Mouse (Mus musculus) hindbrain, postnatal 0 days (tissue): ENCODE results near the gene Telo2. TPM values are rescaled to one million over a fixed set of nuclear protein-coding genes. Genes with fewer than 3 reads are reported as not detected.
A peak's percentile ranks its signal among the peaks of the same experiment; 100 is the strongest.

ENCODE experiments used
- ATAC-seq: fragments of 200-750 bp; cut with Nextera tagmentation; 2 replicates; pipeline ENCODE4 v1.8.0; 2017; ENCODE audit warnings: mild to moderate bottlenecking, moderate TSS enrichment, moderate library complexity
- DNase-seq: peaks from one replicate; pipeline ENCODE4 v3.0.0-alpha.2; 2015; ENCODE audit warnings: low spot score
- H3K27ac ChIP-seq: fragments of 300-500 bp; sonication (generic); 2 replicates; pipeline ENCODE4 v1.5.1; 2014; ENCODE audit warnings: mild to moderate bottlenecking
- H3K27me3 ChIP-seq: fragments of 300-500 bp; sonication (generic); 2 replicates; pipeline ENCODE4 v1.6.1; 2014; ENCODE audit warnings: low read length, mixed read lengths; ENCODE audit not compliant: insufficient read depth
- H3K36me3 ChIP-seq: fragments of 300-500 bp; sonication (generic); 2 replicates; pipeline ENCODE4 v1.6.1; 2014; ENCODE audit warnings: low read length, mixed read lengths; ENCODE audit not compliant: insufficient read depth
- H3K4me1 ChIP-seq: fragments of 300-500 bp; sonication (generic); 2 replicates; pipeline ENCODE4 v1.6.1; 2014; ENCODE audit warnings: antibody characterized with exemption, low read length, mixed read lengths; ENCODE audit not compliant: insufficient read depth
- H3K4me2 ChIP-seq: fragments of 300-500 bp; sonication (generic); 2 replicates; pipeline ENCODE4 v1.6.1; 2014; ENCODE audit warnings: low read depth, mild to moderate bottlenecking, low read length, moderate library complexity, mixed read lengths
- H3K4me3 ChIP-seq: fragments of 300-500 bp; sonication (generic); 2 replicates; pipeline ENCODE4 v1.5.1; 2014; ENCODE audit warnings: low read length
- H3K9ac ChIP-seq: fragments of 300-500 bp; sonication (generic); replicated peaks from 2 replicates; pipeline ENCODE4 v1.6.1; 2014; ENCODE audit warnings: mild to moderate bottlenecking, low read length, moderate library complexity, mixed read lengths
- H3K9me3 ChIP-seq: fragments of 300-500 bp; sonication (generic); 2 replicates; pipeline ENCODE4 v1.6.1; 2016; ENCODE audit warnings: low read length, mixed read lengths
- CTCF ChIP-seq: IDR thresholded peaks from 2 replicates; pipeline ENCODE4 v1.5.1; 2016; ENCODE audit warnings: antibody characterized with exemption, control low read depth, low read depth
- WGBS: fragments of 180-500 bp; shearing (Covaris S2); extraction: QIAGEN DNeasy Blood & Tissue Kit; methylation state at CpG from one replicate; pipeline ENCODE4 v1.1.7; 2014; 5-methylcytosine and 5-hydroxymethylcytosine counted together
- polyA plus RNA-seq: library from polyadenylated mRNA; unstranded; fragments of >200 nt; fragmentation: Nextera tagmentation; extraction: Ambion mirVana; gene quantifications from 2 replicates; pipeline ENCODE4 v1.2.1, GENCODE M21; 2015
- total RNA-seq: library from RNA; depleted of rRNA; stranded (reverse); fragments of >200 nt; gene quantifications from 2 replicates; pipeline ENCODE4 v1.2.3, GENCODE M21; 2014; rRNA removed

The Telo2 gene
- total and polyA plus RNA-seq, 2 experiments from 2014 or later, result 32.5 to 59.3 TPM

DNA sequence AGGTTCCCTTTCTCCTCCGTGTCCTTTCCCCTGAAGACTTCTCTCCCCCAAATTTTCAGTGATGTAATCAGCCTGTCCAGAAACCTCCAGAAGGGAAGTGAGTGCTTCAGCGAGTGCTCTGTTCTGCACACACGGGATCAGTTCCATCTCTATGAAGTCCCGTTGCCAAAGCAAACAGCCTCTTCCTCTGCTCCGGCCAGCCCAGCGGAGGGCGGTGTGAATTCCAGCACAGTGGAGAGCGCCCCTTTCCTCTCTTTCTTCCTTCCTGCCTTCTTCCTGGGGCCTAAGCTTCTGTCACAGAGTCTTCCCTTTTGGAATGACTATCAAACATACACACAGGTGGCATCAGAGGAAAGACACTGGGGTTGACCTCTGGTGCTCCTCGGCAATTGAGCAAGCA is 51.4 kb downstream of the Telo2 start:
- no peak for DNase-seq

DNA sequence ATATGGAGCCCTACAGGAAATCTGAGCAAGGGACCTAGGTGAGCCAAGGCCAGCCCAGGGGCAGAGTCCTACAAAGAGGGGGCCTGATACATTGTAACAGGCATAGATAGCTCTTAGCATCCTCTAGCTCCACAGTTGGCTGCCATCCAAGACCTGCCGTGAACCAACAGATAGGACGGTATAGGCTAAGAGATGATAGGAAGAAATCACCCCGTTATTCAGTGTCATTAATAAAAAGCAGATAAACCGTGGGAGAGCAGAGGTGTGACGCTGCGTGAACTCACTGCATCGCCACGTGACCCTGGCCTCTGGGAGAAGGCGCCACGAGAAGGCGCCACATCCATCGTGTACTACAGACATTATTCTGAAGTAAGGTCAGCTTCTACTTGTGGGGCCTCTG is 51.9 kb downstream of the Telo2 start:
- 0 out of 2 replicates have a peak overlapping the region, but pooled peaks have one; percentile 17 for H3K27ac ChIP-seq
- H3K9ac ChIP-seq, result no peak overlapping the region
- DNase-seq, result peak; percentile 30
- no peak overlapping the region for H3K4me2 ChIP-seq
- 82% methylated on average over 12 of the region's 12 CpGs for WGBS
- no peaks in the 10 kb centered on the region for H3K9me3 ChIP-seq
- H3K4me3 ChIP-seq, result no peak overlapping the region
- no peaks in the 10 kb centered on the region for H3K27me3 ChIP-seq
- ATAC-seq, result no peak
- no peaks in the 10 kb centered on the region for H3K4me1 ChIP-seq
- H3K36me3 ChIP-seq, result peaks cover 8% of the 10 kb centered on the region; the same call in 1 of the 2 replicates
- no peak for TF ChIP-seq CTCF

More for the DNA sequence above, 51.4 kb downstream of the Telo2 start:
- TF ChIP-seq CTCF, result no peak
- Histone ChIP-seq H3K9ac (no peak overlapping the region), H3K27ac (no peak overlapping the region), H3K4me2 (no peak overlapping the region), H3K36me3 (peaks cover 4% of the 10 kb centered on the region; the same call in 1 of the 2 replicates), H3K27me3 (no peaks in the 10 kb centered on the region), H3K4me3 (no peak overlapping the region), H3K9me3 (no peaks in the 10 kb centered on the region), H3K4me1 (no peaks in the 10 kb centered on the region)
- WGBS, result 80% methylated on average over 9 of the region's 9 CpGs
- ATAC-seq, result no peak

DNA sequence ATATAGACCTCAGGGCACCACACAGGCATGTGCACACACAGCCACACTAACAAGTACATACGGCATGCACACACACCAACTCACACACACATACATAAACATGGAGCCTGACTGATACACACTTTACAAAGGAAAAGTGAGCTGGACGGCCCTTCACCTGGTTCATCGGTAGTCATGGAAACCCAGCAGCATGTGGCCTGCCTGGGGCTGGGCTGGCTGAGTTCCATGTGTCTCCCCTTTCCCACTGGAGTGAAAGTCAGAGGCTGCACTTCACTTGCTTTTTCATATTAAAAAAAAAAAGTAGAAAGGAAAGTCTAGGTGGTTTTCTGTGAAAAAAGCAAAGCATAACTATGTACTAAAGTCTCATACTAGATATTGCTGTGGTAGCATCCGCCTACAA is 52.5 kb downstream of the Telo2 start:
- Histone ChIP-seq H3K4me1 (no peaks in the 10 kb centered on the region), H3K36me3 (peaks cover 12% of the 10 kb centered on the region; the same call in 1 of the 2 replicates), H3K27me3 (no peaks in the 10 kb centered on the region), H3K27ac (no peak overlapping the region), H3K4me2 (no peak overlapping the region), H3K9ac (no peak overlapping the region), H3K4me3 (no peak overlapping the region), H3K9me3 (no peaks in the 10 kb centered on the region)
- ATAC-seq (no peak), DNase-seq (no peak)
- TF ChIP-seq CTCF, result no peak
- WGBS, result 71% methylated on average over 4 of the region's 4 CpGs

DNA sequence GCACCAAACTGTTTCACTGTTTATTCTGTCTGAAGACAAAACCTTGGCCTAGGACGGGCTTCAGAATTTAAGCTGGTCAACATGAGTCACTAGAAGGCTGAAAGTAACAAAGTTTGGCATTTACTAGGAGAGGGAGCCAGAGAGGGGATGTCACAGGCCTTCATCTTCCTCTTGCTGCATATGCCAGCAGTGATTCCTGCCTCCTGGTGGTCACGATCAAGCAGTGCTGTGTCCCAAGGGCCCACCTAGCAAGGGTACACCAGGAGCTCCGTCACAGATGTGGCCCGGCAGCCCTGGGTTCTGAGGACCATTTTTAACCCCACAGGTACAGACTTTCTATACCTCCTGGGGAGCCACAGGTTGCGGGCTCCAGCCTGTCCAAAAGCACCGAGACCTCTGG is 58.7 kb downstream of the Telo2 start:
- Histone ChIP-seq H3K9ac (no peak overlapping the region), H3K9me3 (no peaks in the 10 kb centered on the region), H3K4me2 (no peak overlapping the region), H3K4me3 (no peak overlapping the region), H3K27me3 (no peaks in the 10 kb centered on the region), H3K4me1 (no peaks in the 10 kb centered on the region), H3K27ac (no peak overlapping the region), H3K36me3 (peaks cover 41% of the 10 kb centered on the region)
- WGBS, result 90% methylated on average over 6 of the region's 6 CpGs
- TF ChIP-seq CTCF, result no peak
- no peak for ATAC-seq
- no peak for DNase-seq

DNA sequence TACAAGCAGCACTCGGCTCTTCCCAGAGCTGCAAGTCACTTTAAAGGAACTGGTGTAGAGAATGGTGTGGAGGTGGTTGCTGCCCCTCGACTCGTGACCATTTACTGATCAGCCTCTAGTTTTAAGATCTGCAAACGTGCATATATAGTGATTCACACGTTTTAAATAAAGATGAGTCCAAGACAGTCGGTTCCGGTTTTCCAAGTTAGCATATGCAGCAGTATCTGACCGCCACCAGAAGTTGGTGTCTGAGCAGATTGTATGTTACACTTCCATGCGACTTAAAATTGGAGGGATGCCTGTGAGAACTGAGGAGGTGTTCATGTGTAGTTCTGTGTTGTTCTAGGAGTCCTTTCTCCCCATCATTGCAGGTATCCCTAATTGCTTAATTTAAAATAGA is 62.5 kb downstream of the Telo2 start:
- Histone ChIP-seq H3K4me1 (no peaks in the 10 kb centered on the region), H3K27ac (no peak overlapping the region), H3K4me3 (no peak overlapping the region), H3K9me3 (no peaks in the 10 kb centered on the region), H3K9ac (no peak overlapping the region), H3K4me2 (no peak overlapping the region), H3K36me3 (peaks cover 46% of the 10 kb centered on the region), H3K27me3 (no peaks in the 10 kb centered on the region)
- no peak for ATAC-seq
- DNase-seq, result no peak
- TF ChIP-seq CTCF, result no peak
- 84% methylated on average over 9 of the region's 9 CpGs for WGBS

Other genes starting within 250 kb of the Telo2 start
- 0.52 TPM in 1 of 2 replicates, not detected in the other for gene Igfals, start 250.0 kb downstream of the Telo2 start, total RNA-seq
- gene Igfals, start 250.0 kb downstream of the Telo2 start, polyA plus RNA-seq, result 0.18 and 0.29 TPM in 2 replicates
- gene Nubp2, start 229.6 kb downstream of the Telo2 start, total RNA-seq, result 35.7 and 52.7 TPM in 2 replicates
- gene Nubp2, start 229.6 kb downstream of the Telo2 start, polyA plus RNA-seq, result 63.5 and 65.0 TPM in 2 replicates
- gene Spsb3, start 229.3 kb downstream of the Telo2 start, total RNA-seq, result 122 and 135 TPM in 2 replicates
- gene Spsb3, start 229.3 kb downstream of the Telo2 start, polyA plus RNA-seq, result 90.6 and 94.9 TPM in 2 replicates
- 34.9 and 49.5 TPM in 2 replicates for gene Eme2, start 220.9 kb downstream of the Telo2 start, total RNA-seq
- gene Eme2, start 220.9 kb downstream of the Telo2 start, polyA plus RNA-seq, result 21.4 and 24.3 TPM in 2 replicates
- 37.8 and 58.3 TPM in 2 replicates for gene Mrps34, start 220.9 kb downstream of the Telo2 start, total RNA-seq
- 124 and 136 TPM in 2 replicates for gene Mrps34, start 220.9 kb downstream of the Telo2 start, polyA plus RNA-seq
- gene Nme3, start 219.5 kb downstream of the Telo2 start, total RNA-seq, result 66.1 and 67.0 TPM in 2 replicates
- gene Nme3, start 219.5 kb downstream of the Telo2 start, polyA plus RNA-seq, result 92.6 and 95.1 TPM in 2 replicates
- 165 and 177 TPM in 2 replicates for gene Mapk8ip3, start 179.0 kb downstream of the Telo2 start, total RNA-seq
- gene Mapk8ip3, start 179.0 kb downstream of the Telo2 start, polyA plus RNA-seq, result 62.0 and 62.4 TPM in 2 replicates
- gene Jpt2, start 155.3 kb downstream of the Telo2 start, total RNA-seq, result 57.0 and 61.2 TPM in 2 replicates
- 63.1 and 68.5 TPM in 2 replicates for gene Jpt2, start 155.3 kb downstream of the Telo2 start, polyA plus RNA-seq
- 24.4 and 26.7 TPM in 2 replicates for gene Cramp1l, start 100.2 kb downstream of the Telo2 start, total RNA-seq
- gene Cramp1l, start 100.2 kb downstream of the Telo2 start, polyA plus RNA-seq, result 3.7 TPM in 2 replicates
- 27.0 and 37.3 TPM in 2 replicates for gene Ift140, start 99.9 kb downstream of the Telo2 start, total RNA-seq
- 13.1 and 13.4 TPM in 2 replicates for gene Ift140, start 99.9 kb downstream of the Telo2 start, polyA plus RNA-seq
- 15.4 and 21.5 TPM in 2 replicates for gene Tmem204, start 32.4 kb downstream of the Telo2 start, total RNA-seq
- gene Tmem204, start 32.4 kb downstream of the Telo2 start, polyA plus RNA-seq, result 11.5 and 11.7 TPM in 2 replicates
- 0.63 TPM in 1 of 2 replicates, not detected in the other for gene Ptx4, start 4.8 kb upstream of the Telo2 start, total RNA-seq
- gene Ptx4, start 4.8 kb upstream of the Telo2 start, polyA plus RNA-seq, result 0.21 and 0.26 TPM in 2 replicates
- gene Clcn7, start 17.4 kb upstream of the Telo2 start, total RNA-seq, result 34.9 and 40.6 TPM in 2 replicates
- gene Clcn7, start 17.4 kb upstream of the Telo2 start, polyA plus RNA-seq, result 22.9 and 23.3 TPM in 2 replicates
- not detected in 2 replicates for gene Ccdc154, start 46.5 kb upstream of the Telo2 start, total RNA-seq
- gene Ccdc154, start 46.5 kb upstream of the Telo2 start, polyA plus RNA-seq, result not detected in 2 replicates
- not detected in 2 replicates for gene Gm38655, start 59.5 kb upstream of the Telo2 start, total RNA-seq
- not detected in 2 replicates for gene Gm38655, start 59.5 kb upstream of the Telo2 start, polyA plus RNA-seq
- gene BC003965, start 68.6 kb upstream of the Telo2 start, total RNA-seq, result 15.7 and 19.9 TPM in 2 replicates
- 27.4 and 29.9 TPM in 2 replicates for gene BC003965, start 68.6 kb upstream of the Telo2 start, polyA plus RNA-seq
- gene Unkl, start 72.4 kb upstream of the Telo2 start, total RNA-seq, result 39.6 and 43.3 TPM in 2 replicates
- gene Unkl, start 72.4 kb upstream of the Telo2 start, polyA plus RNA-seq, result 14.1 and 15.1 TPM in 2 replicates
- 87.5 and 89.2 TPM in 2 replicates for gene Gnptg, start 124.2 kb upstream of the Telo2 start, total RNA-seq
- 128 and 129 TPM in 2 replicates for gene Gnptg, start 124.2 kb upstream of the Telo2 start, polyA plus RNA-seq
- gene Tsr3, start 124.2 kb upstream of the Telo2 start, total RNA-seq, result 42.6 and 43.5 TPM in 2 replicates
- 65.3 and 70.7 TPM in 2 replicates for gene Tsr3, start 124.2 kb upstream of the Telo2 start, polyA plus RNA-seq
- 64.0 and 79.3 TPM in 2 replicates for gene Baiap3, start 140.4 kb upstream of the Telo2 start, total RNA-seq
- gene Baiap3, start 140.4 kb upstream of the Telo2 start, polyA plus RNA-seq, result 27.3 and 27.8 TPM in 2 replicates
- 340 and 377 TPM in 2 replicates for gene Ube2i, start 158.7 kb upstream of the Telo2 start, total RNA-seq
- 372 and 390 TPM in 2 replicates for gene Ube2i, start 158.7 kb upstream of the Telo2 start, polyA plus RNA-seq
- not detected in 2 replicates for gene Prss34, start 182.4 kb upstream of the Telo2 start, total RNA-seq
- gene Prss34, start 182.4 kb upstream of the Telo2 start, polyA plus RNA-seq, result not detected in 2 replicates
- gene Prss28, start 192.7 kb upstream of the Telo2 start, total RNA-seq, result not detected in 2 replicates
- gene Prss28, start 192.7 kb upstream of the Telo2 start, polyA plus RNA-seq, result not detected in 2 replicates
- not detected in 2 replicates for gene Prss29, start 202.7 kb upstream of the Telo2 start, total RNA-seq
- not detected in 2 replicates for gene Prss29, start 202.7 kb upstream of the Telo2 start, polyA plus RNA-seq
- gene Tpsab1, start 229.6 kb upstream of the Telo2 start, total RNA-seq, result not detected in 2 replicates
- not detected in 2 replicates for gene Tpsab1, start 229.6 kb upstream of the Telo2 start, polyA plus RNA-seq